Mouse (Mus musculus): Measurements from ENCODE around the gene Etv5. TPM values are rescaled to one million over a fixed set of nuclear protein-coding genes. Genes with fewer than 3 reads are reported as not detected.

Gene Etv5
- polyA plus RNA-seq, 1 experiment from 2014 or later, result 17.8 TPM

GRCm38 (mm10) chr16:22434530-22434929, 5.0 kb downstream of the Etv5 start:
- Histone ChIP-seq H3K9ac (ENCODE audit: low read depth, low read length) (no peak overlapping the region), H3K27me3 (ENCODE audit: control insufficient read depth, insufficient read depth, low read depth, low read length) (peaks cover 32% of the 10 kb centered on the region), H3K27ac (ENCODE audit: low read length) (no peak overlapping the region), H3K9me3 (replicated peaks; ENCODE audit: control insufficient read depth, low read length, poor library complexity, severe bottlenecking) (no peaks in the 10 kb centered on the region), H3K4me3 (ENCODE audit: low read depth, low read length) (no peak overlapping the region), H3K36me3 (ENCODE audit: control insufficient read depth, insufficient read depth, low read length) (no peaks in the 10 kb centered on the region), H3K4me1 (ENCODE audit: control insufficient read depth, insufficient read depth, low read length) (peaks cover 17% of the 10 kb centered on the region), H3K4me2 (ENCODE audit: low read length) (peak overlapping the region; percentile 38; the same call in 1 of the 2 replicates)
- ATAC-seq, result no peak
- WGBS, result 43% methylated on average over 5 of the region's 5 CpGs

- no peaks in the 10 kb centered on the region for H3K36me3 ChIP-seq (ENCODE audit: control insufficient read depth, insufficient read depth, low read length)
- no peak for ATAC-seq
- H3K9me3 ChIP-seq (replicated peaks; ENCODE audit: control insufficient read depth, low read length, poor library complexity, severe bottlenecking), result no peaks in the 10 kb centered on the region
- H3K9ac ChIP-seq (ENCODE audit: low read depth, low read length), result no peak overlapping the region
- 5% methylated on average over 12 of the region's 12 CpGs for WGBS
- H3K27me3 ChIP-seq (ENCODE audit: control insufficient read depth, insufficient read depth, low read depth, low read length), result peaks cover 32% of the 10 kb centered on the region
- no peak overlapping the region for H3K4me3 ChIP-seq (ENCODE audit: low read depth, low read length)
- H3K4me1 ChIP-seq (ENCODE audit: control insufficient read depth, insufficient read depth, low read length), result peaks cover 21% of the 10 kb centered on the region
- H3K27ac ChIP-seq (ENCODE audit: low read length), result no peak overlapping the region
- peak overlapping the region; percentile 38 for H3K4me2 ChIP-seq (ENCODE audit: low read length)
Observed at GRCm38 (mm10) chr16:22433944-22434343, 5.6 kb downstream of the Etv5 start.

- H3K27ac ChIP-seq (ENCODE audit: low read length), result no peak overlapping the region
- ATAC-seq, result no peak
- H3K27me3 ChIP-seq (ENCODE audit: control insufficient read depth, insufficient read depth, low read depth, low read length), result peaks cover 27% of the 10 kb centered on the region
- no peak overlapping the region for H3K4me2 ChIP-seq (ENCODE audit: low read length)
- H3K9ac ChIP-seq (ENCODE audit: low read depth, low read length), result no peak overlapping the region
- no peaks in the 10 kb centered on the region for H3K36me3 ChIP-seq (ENCODE audit: control insufficient read depth, insufficient read depth, low read length)
- peaks cover 24% of the 10 kb centered on the region for H3K4me1 ChIP-seq (ENCODE audit: control insufficient read depth, insufficient read depth, low read length)
- 93% methylated on average over 12 of the region's 12 CpGs for WGBS
- no peak overlapping the region for H3K4me3 ChIP-seq (ENCODE audit: low read depth, low read length)
- no peaks in the 10 kb centered on the region for H3K9me3 ChIP-seq (replicated peaks; ENCODE audit: control insufficient read depth, low read length, poor library complexity, severe bottlenecking)
Observed at GRCm38 (mm10) chr16:22431773-22432172, 7.7 kb downstream of the Etv5 start.

- Histone ChIP-seq H3K4me2 (ENCODE audit: low read length) (no peak overlapping the region), H3K9me3 (replicated peaks; ENCODE audit: control insufficient read depth, low read length, poor library complexity, severe bottlenecking) (no peaks in the 10 kb centered on the region), H3K4me3 (ENCODE audit: low read depth, low read length) (no peak overlapping the region), H3K4me1 (ENCODE audit: control insufficient read depth, insufficient read depth, low read length) (peaks cover 24% of the 10 kb centered on the region), H3K27me3 (ENCODE audit: control insufficient read depth, insufficient read depth, low read depth, low read length) (peaks cover 27% of the 10 kb centered on the region), H3K36me3 (ENCODE audit: control insufficient read depth, insufficient read depth, low read length) (no peaks in the 10 kb centered on the region), H3K9ac (ENCODE audit: low read depth, low read length) (no peak overlapping the region), H3K27ac (ENCODE audit: low read length) (no peak overlapping the region)
- 71% methylated on average over 2 of the region's 2 CpGs for WGBS
- ATAC-seq, result no peak
Observed at GRCm38 (mm10) chr16:22431335-22431734, 8.2 kb downstream of the Etv5 start.

GRCm38 (mm10) chr16:22430211-22430951, 9.1 kb downstream of the Etv5 start:
- Histone ChIP-seq H3K27me3 (ENCODE audit: control insufficient read depth, insufficient read depth, low read depth, low read length) (peaks cover 20% of the 10 kb centered on the region), H3K4me3 (ENCODE audit: low read depth, low read length) (no peak overlapping the region), H3K4me2 (ENCODE audit: low read length) (no peak overlapping the region), H3K9ac (ENCODE audit: low read depth, low read length) (no peak overlapping the region), H3K9me3 (replicated peaks; ENCODE audit: control insufficient read depth, low read length, poor library complexity, severe bottlenecking) (no peaks in the 10 kb centered on the region), H3K36me3 (ENCODE audit: control insufficient read depth, insufficient read depth, low read length) (no peaks in the 10 kb centered on the region), H3K27ac (ENCODE audit: low read length) (no peak overlapping the region), H3K4me1 (ENCODE audit: control insufficient read depth, insufficient read depth, low read length) (peaks cover 24% of the 10 kb centered on the region)
- 52% methylated on average over 16 of the region's 16 CpGs for WGBS
- ATAC-seq, result no peak

- peak overlapping the region; percentile 50 for H3K27ac ChIP-seq (ENCODE audit: low read length)
- 3% methylated on average over 8 of the region's 8 CpGs for WGBS
- H3K9ac ChIP-seq (ENCODE audit: low read depth, low read length), result no peak overlapping the region
- H3K9me3 ChIP-seq (replicated peaks; ENCODE audit: control insufficient read depth, low read length, poor library complexity, severe bottlenecking), result no peaks in the 10 kb centered on the region
- H3K4me3 ChIP-seq (ENCODE audit: low read depth, low read length), result peak overlapping the region; percentile 28; the same call in 1 of the 2 replicates
- H3K4me2 ChIP-seq (ENCODE audit: low read length), result peak overlapping the region; percentile 55
- H3K36me3 ChIP-seq (ENCODE audit: control insufficient read depth, insufficient read depth, low read length), result no peaks in the 10 kb centered on the region
- peaks cover 24% of the 10 kb centered on the region for H3K4me1 ChIP-seq (ENCODE audit: control insufficient read depth, insufficient read depth, low read length)
- peak; percentile 26; the same call in 1 of the 2 replicates for ATAC-seq
- peaks cover 12% of the 10 kb centered on the region for H3K27me3 ChIP-seq (ENCODE audit: control insufficient read depth, insufficient read depth, low read depth, low read length)
Observed at GRCm38 (mm10) chr16:22429377-22429776, 10.1 kb downstream of the Etv5 start.

- WGBS, result 1% methylated on average over 9 of the region's 9 CpGs
- Histone ChIP-seq H3K9ac (ENCODE audit: low read depth, low read length) (no peak overlapping the region), H3K4me1 (ENCODE audit: control insufficient read depth, insufficient read depth, low read length) (peaks cover 20% of the 10 kb centered on the region), H3K4me2 (ENCODE audit: low read length) (peak overlapping the region; percentile 55), H3K27ac (ENCODE audit: low read length) (peak overlapping the region; percentile 50), H3K36me3 (ENCODE audit: control insufficient read depth, insufficient read depth, low read length) (no peaks in the 10 kb centered on the region), H3K27me3 (ENCODE audit: control insufficient read depth, insufficient read depth, low read depth, low read length) (peaks cover 12% of the 10 kb centered on the region), H3K4me3 (ENCODE audit: low read depth, low read length) (peak overlapping the region; percentile 28; the same call in 1 of the 2 replicates), H3K9me3 (replicated peaks; ENCODE audit: control insufficient read depth, low read length, poor library complexity, severe bottlenecking) (no peaks in the 10 kb centered on the region)
- ATAC-seq, result peak; percentile 93
Observed at GRCm38 (mm10) chr16:22428853-22429341, 10.6 kb downstream of the Etv5 start.

GRCm38 (mm10) chr16:22426866-22427265, 12.7 kb downstream of the Etv5 start:
- no peak overlapping the region for H3K4me3 ChIP-seq (ENCODE audit: low read depth, low read length)
- ATAC-seq, result no peak
- H3K9me3 ChIP-seq (replicated peaks; ENCODE audit: control insufficient read depth, low read length, poor library complexity, severe bottlenecking), result no peaks in the 10 kb centered on the region
- H3K36me3 ChIP-seq (ENCODE audit: control insufficient read depth, insufficient read depth, low read length), result no peaks in the 10 kb centered on the region
- no peak overlapping the region for H3K27ac ChIP-seq (ENCODE audit: low read length)
- H3K4me2 ChIP-seq (ENCODE audit: low read length), result no peak overlapping the region
- H3K27me3 ChIP-seq (ENCODE audit: control insufficient read depth, insufficient read depth, low read depth, low read length), result peaks cover 12% of the 10 kb centered on the region
- no peak overlapping the region for H3K9ac ChIP-seq (ENCODE audit: low read depth, low read length)
- peaks cover 16% of the 10 kb centered on the region; the same call in 1 of the 2 replicates for H3K4me1 ChIP-seq (ENCODE audit: control insufficient read depth, insufficient read depth, low read length)
- 80% methylated on average over 7 of the region's 7 CpGs for WGBS

- no peaks in the 10 kb centered on the region for H3K9me3 ChIP-seq (replicated peaks; ENCODE audit: control insufficient read depth, low read length, poor library complexity, severe bottlenecking)
- no peak overlapping the region for H3K9ac ChIP-seq (ENCODE audit: low read depth, low read length)
- no peaks in the 10 kb centered on the region for H3K36me3 ChIP-seq (ENCODE audit: control insufficient read depth, insufficient read depth, low read length)
- H3K27me3 ChIP-seq (ENCODE audit: control insufficient read depth, insufficient read depth, low read depth, low read length), result no peaks in the 10 kb centered on the region
- no peak overlapping the region for H3K27ac ChIP-seq (ENCODE audit: low read length)
- no peak for ATAC-seq
- no peaks in the 10 kb centered on the region for H3K4me1 ChIP-seq (ENCODE audit: control insufficient read depth, insufficient read depth, low read length)
- WGBS, result 60% methylated on average over 5 of the region's 5 CpGs
- no peak overlapping the region for H3K4me2 ChIP-seq (ENCODE audit: low read length)
- H3K4me3 ChIP-seq (ENCODE audit: low read depth, low read length), result no peak overlapping the region
Observed at GRCm38 (mm10) chr16:22422256-22422655, 17.3 kb downstream of the Etv5 start.

All from midbrain, embryonic 16.5 days (tissue).